In the genomic region with DNA sequence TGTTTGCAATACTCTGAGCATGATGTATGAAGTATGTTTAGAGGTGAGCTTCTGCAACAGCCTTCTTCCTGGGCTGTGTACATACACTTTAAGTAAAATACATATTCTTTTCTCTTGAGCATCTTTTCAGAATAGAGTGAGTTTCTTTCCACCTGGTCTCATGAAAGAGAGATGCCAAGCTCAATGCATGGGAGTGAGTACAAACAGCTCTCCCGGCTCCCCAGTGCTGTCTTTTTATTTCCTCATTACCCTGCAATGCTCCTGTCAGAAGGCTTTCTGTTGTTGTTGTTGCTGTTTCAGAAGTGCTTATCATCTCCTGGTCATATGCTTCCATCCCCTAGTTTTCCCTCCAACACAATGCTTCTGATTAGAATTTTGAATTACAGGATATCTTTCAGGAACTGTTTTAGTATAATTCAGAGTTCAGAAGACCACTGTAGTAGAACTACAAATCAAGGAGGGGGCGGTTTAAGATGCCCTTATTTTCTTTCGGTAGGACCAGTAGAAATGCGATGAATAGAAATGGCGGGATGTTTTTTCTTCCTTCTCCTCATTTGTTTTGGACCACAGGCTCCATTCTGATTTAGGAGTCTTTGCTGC, we compare ENCODE assay signal across 15 mouse cellular contexts. TPM values are rescaled to one million over a fixed set of nuclear protein-coding genes. Genes with fewer than 3 reads are reported as not detected.
DNase-seq lines count a peak whose midpoint lies in the region; ATAC-seq and TF ChIP-seq lines count a peak whose summit lies in the region.
"Had no signal": no experiment of that assay in that cellular context is flagged by ENCODE, and none has a peak within 500 bp of the region (broad histone marks: within the 10 kb centered on the region; RNA-seq: fewer than 3 reads in every experiment).

No protein-coding gene starts in this region.

- WGBS in embryonic facial prominence, embryonic 12.5 days, result 56% methylated on average over 5 of the region's 5 CpGs
- 8% methylated on average over 5 of the region's 5 CpGs for WGBS in forebrain, embryonic 15.5 days
- 9% methylated on average over 5 of the region's 5 CpGs for WGBS in hindbrain, postnatal 0 days
- 18% methylated on average over 5 of the region's 5 CpGs for WGBS in neural tube, embryonic 13.5 days

- no peaks in the 10 kb centered on the region for H3K27me3 ChIP-seq in embryonic facial prominence, embryonic 12.5 days
- H3K27me3 ChIP-seq in forebrain, embryonic 15.5 days, result no peaks in the 10 kb centered on the region
- no peaks in the 10 kb centered on the region for H3K27me3 ChIP-seq in hindbrain, postnatal 0 days (ENCODE audit: insufficient read depth, low read length)
- H3K27me3 ChIP-seq in neural tube, embryonic 13.5 days, result no peaks in the 10 kb centered on the region
- H3K27me3 ChIP-seq: intestine, embryonic 15.5 days; limb, embryonic 12.5 days; liver, embryonic 15.5 days had no signal

- DNase-seq in hindbrain, postnatal 0 days (ENCODE audit: low spot score), result peak; percentile 46
- DNase-seq in retina, postnatal 1 day, result no peak
- DNase-seq: adrenal gland, postnatal 25 days; heart, adult 11 months; kidney, postnatal 10 days; thymus, adult 18-20 months had no signal

- H3K4me2 ChIP-seq in embryonic facial prominence, embryonic 12.5 days (replicated peaks), result no peak overlapping the region
- peak overlapping the region; percentile 35 for H3K4me2 ChIP-seq in forebrain, embryonic 15.5 days (replicated peaks)
- H3K4me2 ChIP-seq in hindbrain, postnatal 0 days (ENCODE audit: low read depth, low read length), result peak overlapping the region; percentile 43
- H3K4me2 ChIP-seq in neural tube, embryonic 13.5 days, result peak overlapping the region; percentile 39
- H3K4me2 ChIP-seq: intestine, embryonic 15.5 days; limb, embryonic 12.5 days; liver, embryonic 15.5 days had no signal

- TF ChIP-seq CTCF in hindbrain, postnatal 0 days (IDR thresholded peaks at IDR 0.05; ENCODE audit: low read depth), result no peak

- no peak overlapping the region for H3K9ac ChIP-seq in embryonic facial prominence, embryonic 12.5 days
- H3K9ac ChIP-seq in forebrain, embryonic 15.5 days (replicated peaks), result peak overlapping the region; percentile 34
- peak overlapping the region; percentile 24; the same call in 1 of the 2 replicates for H3K9ac ChIP-seq in hindbrain, postnatal 0 days (replicated peaks; ENCODE audit: low read length)
- H3K9ac ChIP-seq in neural tube, embryonic 13.5 days, result peak overlapping the region; percentile 54
- H3K9ac ChIP-seq: intestine, embryonic 15.5 days; limb, embryonic 12.5 days; liver, embryonic 15.5 days had no signal

- no peaks in the 10 kb centered on the region for H3K36me3 ChIP-seq in embryonic facial prominence, embryonic 12.5 days
- H3K36me3 ChIP-seq in forebrain, embryonic 15.5 days, result no peaks in the 10 kb centered on the region
- H3K36me3 ChIP-seq in hindbrain, postnatal 0 days (ENCODE audit: insufficient read depth, low read length), result no peaks in the 10 kb centered on the region
- no peaks in the 10 kb centered on the region for H3K36me3 ChIP-seq in neural tube, embryonic 13.5 days
- H3K36me3 ChIP-seq: intestine, embryonic 15.5 days; limb, embryonic 12.5 days; liver, embryonic 15.5 days had no signal

- no peak for ATAC-seq in embryonic facial prominence, embryonic 12.5 days (ENCODE audit: insufficient number of reproducible peaks, insufficient read depth, low FRiP score, low TSS enrichment)
- ATAC-seq in forebrain, embryonic 15.5 days (replicated peaks), result peak; percentile 7; the same call in 1 of the 2 replicates
- ATAC-seq in hindbrain, postnatal 0 days, result no peak
- no peak for ATAC-seq in neural tube, embryonic 13.5 days (ENCODE audit: low read depth)
- ATAC-seq in erythroid progenitor cell, adult 5-6 weeks (replicated peaks; ENCODE audit: low FRiP score, poor library complexity, severe bottlenecking), result no peak
- no peak for ATAC-seq in megakaryocyte-erythroid progenitor cell, adult 5-6 weeks (replicated peaks; ENCODE audit: low FRiP score, low TSS enrichment, poor library complexity, severe bottlenecking)
- ATAC-seq: intestine, embryonic 15.5 days had no signal

- peak overlapping the region; percentile 47 for H3K27ac ChIP-seq in embryonic facial prominence, embryonic 12.5 days
- peak overlapping the region; percentile 98 for H3K27ac ChIP-seq in forebrain, embryonic 15.5 days (replicated peaks)
- peak overlapping the region; percentile 93 for H3K27ac ChIP-seq in hindbrain, postnatal 0 days
- peak overlapping the region; percentile 97 for H3K27ac ChIP-seq in neural tube, embryonic 13.5 days (replicated peaks)
- H3K27ac ChIP-seq: intestine, embryonic 15.5 days; limb, embryonic 12.5 days; liver, embryonic 15.5 days had no signal

- no peaks in the 10 kb centered on the region for H3K9me3 ChIP-seq in embryonic facial prominence, embryonic 12.5 days
- no peaks in the 10 kb centered on the region for H3K9me3 ChIP-seq in forebrain, embryonic 15.5 days
- no peaks in the 10 kb centered on the region for H3K9me3 ChIP-seq in hindbrain, postnatal 0 days (ENCODE audit: low read length)
- H3K9me3 ChIP-seq in neural tube, embryonic 13.5 days, result no peaks in the 10 kb centered on the region
- H3K9me3 ChIP-seq: intestine, embryonic 15.5 days; limb, embryonic 12.5 days; liver, embryonic 15.5 days had no signal

- peaks cover 33% of the 10 kb centered on the region for H3K4me1 ChIP-seq in embryonic facial prominence, embryonic 12.5 days
- peaks cover 51% of the 10 kb centered on the region for H3K4me1 ChIP-seq in forebrain, embryonic 15.5 days
- peaks cover 36% of the 10 kb centered on the region for H3K4me1 ChIP-seq in hindbrain, postnatal 0 days (ENCODE audit: insufficient read depth, low read length)
- H3K4me1 ChIP-seq in neural tube, embryonic 13.5 days (replicated peaks), result peaks cover 52% of the 10 kb centered on the region

- no peak overlapping the region for H3K4me3 ChIP-seq in embryonic facial prominence, embryonic 12.5 days
- H3K4me3 ChIP-seq in forebrain, embryonic 15.5 days, result peak overlapping the region; percentile 2; the same call in 1 of the 2 replicates
- no peak overlapping the region for H3K4me3 ChIP-seq in hindbrain, postnatal 0 days (ENCODE audit: low read length)
- no peak overlapping the region for H3K4me3 ChIP-seq in neural tube, embryonic 13.5 days
- H3K4me3 ChIP-seq: intestine, embryonic 15.5 days; limb, embryonic 12.5 days; liver, embryonic 15.5 days had no signal

RNA-seq across cellular contexts. Expression of a gene that starts 3.0 kb away (rescaled TPM):
- 21.3 and 23.4 TPM in 2 replicates for polyA plus RNA-seq in embryonic facial prominence, embryonic 12.5 days (2016; fragmentation: Nextera tagmentation; extraction: Ambion mirVana)
- 31.6 and 33.5 TPM in 2 replicates for polyA plus RNA-seq in forebrain, embryonic 15.5 days (2015; fragmentation: Nextera tagmentation; extraction: Ambion mirVana)
- total RNA-seq in hindbrain, postnatal 0 days (2014; rRNA removed), result 11.1 and 18.5 TPM in 2 replicates
- 17.0 and 18.3 TPM in 2 replicates for polyA plus RNA-seq in hindbrain, postnatal 0 days (2015; fragmentation: Nextera tagmentation; extraction: Ambion mirVana)
- 23.0 and 27.2 TPM in 2 replicates for polyA plus RNA-seq in neural tube, embryonic 13.5 days (2015; fragmentation: Nextera tagmentation; extraction: Ambion mirVana)
- total RNA-seq in erythroid progenitor cell, adult 5-6 weeks (2015; ENCODE audit: low replicate concordance), result 1.3 and 3.6 TPM in 2 replicates
- total RNA-seq in erythroid progenitor cell, adult 5-6 weeks (2017; ENCODE audit: low replicate concordance), result 6.0 and 9.9 TPM in 2 replicates
- total RNA-seq in megakaryocyte-erythroid progenitor cell, adult 5-6 weeks (2014; fragmentation: Nextera tagmentation), result 10.8 and 23.3 TPM in 2 replicates
- 12.3 and 24.8 TPM in 2 replicates for total RNA-seq in megakaryocyte-erythroid progenitor cell, adult 5-6 weeks (2017)

RNA-seq across cellular contexts. Expression of a gene that starts 18.0 kb away (rescaled TPM):
- 46.4 and 51.5 TPM in 2 replicates for polyA plus RNA-seq in embryonic facial prominence, embryonic 12.5 days (2016; fragmentation: Nextera tagmentation; extraction: Ambion mirVana)
- polyA plus RNA-seq in forebrain, embryonic 15.5 days (2015; fragmentation: Nextera tagmentation; extraction: Ambion mirVana), result 88.8 and 91.3 TPM in 2 replicates
- total RNA-seq in hindbrain, postnatal 0 days (2014; rRNA removed), result 67.5 and 79.4 TPM in 2 replicates
- polyA plus RNA-seq in hindbrain, postnatal 0 days (2015; fragmentation: Nextera tagmentation; extraction: Ambion mirVana), result 34.3 and 34.8 TPM in 2 replicates
- polyA plus RNA-seq in neural tube, embryonic 13.5 days (2015; fragmentation: Nextera tagmentation; extraction: Ambion mirVana), result 59.6 and 61.3 TPM in 2 replicates
- total RNA-seq in erythroid progenitor cell, adult 5-6 weeks (2015; ENCODE audit: low replicate concordance), result not detected in 2 replicates
- not detected in 2 replicates for total RNA-seq in erythroid progenitor cell, adult 5-6 weeks (2017; ENCODE audit: low replicate concordance)
- total RNA-seq in megakaryocyte-erythroid progenitor cell, adult 5-6 weeks (2014; fragmentation: Nextera tagmentation), result not detected in 2 replicates
- 0.50 and 5.4 TPM in 2 replicates for total RNA-seq in megakaryocyte-erythroid progenitor cell, adult 5-6 weeks (2017)
- total RNA-seq: MEL had no signal

RNA-seq across cellular contexts. Expression of a gene that starts 52.5 kb away (rescaled TPM):
- polyA plus RNA-seq in embryonic facial prominence, embryonic 12.5 days (2016; fragmentation: Nextera tagmentation; extraction: Ambion mirVana), result 6.6 and 7.0 TPM in 2 replicates
- 33.4 and 35.4 TPM in 2 replicates for polyA plus RNA-seq in forebrain, embryonic 15.5 days (2015; fragmentation: Nextera tagmentation; extraction: Ambion mirVana)
- 63.6 and 68.0 TPM in 2 replicates for total RNA-seq in hindbrain, postnatal 0 days (2014; rRNA removed)
- polyA plus RNA-seq in hindbrain, postnatal 0 days (2015; fragmentation: Nextera tagmentation; extraction: Ambion mirVana), result 34.9 and 42.6 TPM in 2 replicates
- polyA plus RNA-seq in neural tube, embryonic 13.5 days (2015; fragmentation: Nextera tagmentation; extraction: Ambion mirVana), result 30.2 and 30.3 TPM in 2 replicates
- not detected in 2 replicates for total RNA-seq in erythroid progenitor cell, adult 5-6 weeks (2015; ENCODE audit: low replicate concordance)
- total RNA-seq in erythroid progenitor cell, adult 5-6 weeks (2017; ENCODE audit: low replicate concordance), result not detected in 2 replicates
- not detected in 2 replicates for total RNA-seq in megakaryocyte-erythroid progenitor cell, adult 5-6 weeks (2014; fragmentation: Nextera tagmentation)
- total RNA-seq in megakaryocyte-erythroid progenitor cell, adult 5-6 weeks (2017), result not detected in 2 replicates
- total RNA-seq: adrenal gland, postnatal 25 days had no signal

Comparison
In these comparisons a context has a peak if more than half of its experiments do, and no peak if none do; other contexts are left out.
1. H3K27ac ChIP-seq: peak in every context shown above with its lines; median percentile 98 in forebrain, embryonic 15.5 days; 97 in neural tube, embryonic 13.5 days; 93 in hindbrain, postnatal 0 days; 47 in embryonic facial prominence, embryonic 12.5 days.